Mouse (Mus musculus) forebrain, embryonic 13.5 days (tissue): ENCODE results near the gene Atp5l. TPM values are rescaled to one million over a fixed set of nuclear protein-coding genes. Genes with fewer than 3 reads are reported as not detected.

Source experiments
- ATAC-seq: fragments of 200-750 bp; cut with Nextera tagmentation; 2 replicates; pipeline ENCODE4 v1.8.0; 2017
- H3K27ac ChIP-seq: fragments of 300-500 bp; sonication (generic); 2 replicates; pipeline ENCODE4 v1.5.1; 2015; ENCODE audit warnings: inconsistent platforms, mild to moderate bottlenecking, moderate library complexity
- H3K27me3 ChIP-seq: fragments of 300-500 bp; sonication (generic); 2 replicates; pipeline ENCODE4 v1.6.1; 2015; ENCODE audit warnings: mild to moderate bottlenecking, inconsistent platforms
- H3K36me3 ChIP-seq: fragments of 300-500 bp; sonication (generic); 2 replicates; pipeline ENCODE4 v1.6.1; 2015; ENCODE audit warnings: mild to moderate bottlenecking, inconsistent platforms; ENCODE audit not compliant: poor library complexity, severe bottlenecking
- H3K4me1 ChIP-seq: fragments of 300-500 bp; sonication (generic); 2 replicates; pipeline ENCODE4 v1.6.1; 2015; ENCODE audit warnings: inconsistent platforms
- H3K4me2 ChIP-seq: fragments of 300-500 bp; sonication (generic); 2 replicates; pipeline ENCODE4 v1.6.1; 2015; ENCODE audit warnings: inconsistent platforms, mild to moderate bottlenecking, moderate library complexity
- H3K4me3 ChIP-seq: fragments of 300-500 bp; sonication (generic); 2 replicates; pipeline ENCODE4 v1.5.1; 2015; ENCODE audit warnings: mild to moderate bottlenecking, inconsistent platforms
- H3K9ac ChIP-seq: fragments of 300-500 bp; sonication (generic); 2 replicates; pipeline ENCODE4 v1.6.1; 2015; ENCODE audit warnings: mild to moderate bottlenecking, inconsistent platforms
- H3K9me3 ChIP-seq: fragments of 300-500 bp; sonication (generic); replicated peaks from 2 replicates; pipeline ENCODE4 v1.6.1; 2016; ENCODE audit warnings: inconsistent platforms
- WGBS: fragments of 180-500 bp; shearing (Covaris S2); methylation state at CpG from one replicate; pipeline ENCODE4 v1.1.7; 2015; 5-methylcytosine and 5-hydroxymethylcytosine counted together
- polyA plus RNA-seq: library from polyadenylated mRNA; unstranded; fragments of >200 nt; fragmentation: Nextera tagmentation; extraction: Ambion mirVana; gene quantifications from 2 replicates; pipeline ENCODE4 v1.2.1, GENCODE M21; 2015

The Atp5l gene
- polyA plus RNA-seq, 1 experiment from 2014 or later = 836 TPM

- H3K9ac ChIP-seq = no peak overlapping the region
- H3K27ac ChIP-seq = no peak overlapping the region
- no peak for ATAC-seq
- H3K27me3 ChIP-seq = 0 out of 2 replicates have a peak, but pooled peaks cover 8% of the 10 kb centered on the region
- H3K36me3 ChIP-seq = no peaks in the 10 kb centered on the region
- H3K4me1 ChIP-seq = no peaks in the 10 kb centered on the region
- no peak overlapping the region for H3K4me2 ChIP-seq
- H3K9me3 ChIP-seq = no peaks in the 10 kb centered on the region
- H3K4me3 ChIP-seq = no peak overlapping the region
- 40% methylated on average over 2 of the region's 2 CpGs for WGBS
Measured at GRCm38 (mm10) chr9:44890122-44890521, 30.4 kb downstream of the Atp5l start.

GRCm38 (mm10) chr9:44888114-44888624 lies 32.4 kb downstream of the Atp5l start:
- Histone ChIP-seq H3K4me2 (no peak overlapping the region), H3K27me3 (0 out of 2 replicates have a peak, but pooled peaks cover 8% of the 10 kb centered on the region), H3K4me1 (peaks cover 3% of the 10 kb centered on the region), H3K27ac (no peak overlapping the region), H3K9ac (no peak overlapping the region), H3K36me3 (no peaks in the 10 kb centered on the region), H3K4me3 (no peak overlapping the region), H3K9me3 (no peaks in the 10 kb centered on the region)
- ATAC-seq = no peak
- WGBS = 85% methylated on average over 7 of the region's 7 CpGs

DNA sequence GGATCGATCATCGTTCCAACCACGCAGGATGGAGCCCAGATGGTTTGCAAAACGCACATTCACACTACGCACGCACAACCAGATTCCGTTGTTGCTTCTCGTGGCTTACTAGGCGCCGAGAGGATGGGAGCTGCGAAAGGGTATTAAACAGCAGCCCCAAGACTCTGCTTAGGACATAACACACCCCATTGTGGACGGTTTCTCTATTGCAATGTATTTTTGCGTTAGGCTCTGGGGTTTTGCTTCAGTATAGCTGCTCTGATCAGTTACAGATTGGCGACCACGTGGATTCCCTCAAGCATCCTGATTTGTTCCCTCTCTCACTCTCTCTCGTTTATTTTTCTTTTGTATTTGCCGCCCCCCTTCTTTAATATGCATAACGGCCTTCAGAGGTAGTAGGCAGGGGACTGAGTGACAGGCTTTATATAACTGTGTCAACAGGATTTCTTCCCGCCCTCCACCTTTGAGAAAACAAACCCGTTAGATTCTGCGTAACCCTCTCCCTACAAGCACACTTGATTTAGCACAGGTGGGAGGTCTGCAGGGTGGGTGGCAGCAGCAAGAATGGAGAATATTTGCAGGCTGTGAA lies 37.5 kb downstream of the Atp5l start:
- Histone ChIP-seq H3K27ac (peak overlapping the region; percentile 100), H3K4me3 (peak overlapping the region; percentile 100), H3K4me2 (peak overlapping the region; percentile 95), H3K9ac (peak overlapping the region; percentile 84), H3K27me3 (no peaks in the 10 kb centered on the region), H3K9me3 (no peaks in the 10 kb centered on the region), H3K36me3 (no peaks in the 10 kb centered on the region), H3K4me1 (peaks cover 24% of the 10 kb centered on the region)
- under 1% methylated on average over 21 of the region's 21 CpGs for WGBS
- peak; percentile 17; the same call in 1 of the 2 replicates for ATAC-seq

GRCm38 (mm10) chr9:44882436-44882980 lies 38.0 kb downstream of the Atp5l start:
- Histone ChIP-seq H3K4me3 (peak overlapping the region; percentile 100), H3K4me1 (peaks cover 29% of the 10 kb centered on the region), H3K36me3 (0 out of 2 replicates have a peak, but pooled peaks cover 2% of the 10 kb centered on the region), H3K9ac (peak overlapping the region; percentile 84), H3K4me2 (peak overlapping the region; percentile 95), H3K27ac (peak overlapping the region; percentile 100), H3K27me3 (no peaks in the 10 kb centered on the region), H3K9me3 (no peaks in the 10 kb centered on the region)
- ATAC-seq = peak; percentile 60
- WGBS = under 1% methylated on average over 26 of the region's 27 CpGs

DNA sequence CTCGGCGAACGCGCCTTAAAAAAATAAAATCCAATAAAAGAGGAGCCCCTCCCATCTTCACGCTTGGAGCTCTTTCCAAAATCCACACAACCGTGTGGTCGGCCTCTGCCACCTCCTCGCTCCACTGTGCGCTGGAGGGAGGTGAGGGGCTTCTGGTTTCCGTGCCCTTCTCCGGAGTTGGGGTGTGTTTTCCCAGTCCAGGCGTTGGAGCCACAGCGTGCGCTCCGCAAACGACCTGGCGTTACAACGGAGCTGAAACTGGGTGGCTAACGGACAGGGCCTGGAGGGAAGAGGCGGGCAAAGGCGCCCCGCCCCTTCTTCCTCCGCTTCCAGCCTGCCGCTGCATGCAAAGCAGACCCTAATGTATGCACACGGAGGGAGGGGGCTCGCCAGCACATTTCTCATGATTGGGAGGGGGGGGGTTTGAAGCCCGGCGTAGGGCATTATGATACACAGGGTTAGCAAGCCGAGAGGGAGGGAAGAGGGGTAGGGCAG lies 38.6 kb downstream of the Atp5l start:
- no peaks in the 10 kb centered on the region for H3K27me3 ChIP-seq
- peak overlapping the region; percentile 100 for H3K4me3 ChIP-seq
- peak overlapping the region; percentile 95 for H3K4me2 ChIP-seq
- H3K4me1 ChIP-seq = peaks cover 34% of the 10 kb centered on the region
- ATAC-seq = peak; percentile 75
- peak overlapping the region; percentile 100 for H3K27ac ChIP-seq
- under 1% methylated on average over 27 of the region's 29 CpGs for WGBS
- 0 out of 2 replicates have a peak, but pooled peaks cover 6% of the 10 kb centered on the region for H3K36me3 ChIP-seq
- no peaks in the 10 kb centered on the region for H3K9me3 ChIP-seq
- H3K9ac ChIP-seq = peak overlapping the region; percentile 84

DNA sequence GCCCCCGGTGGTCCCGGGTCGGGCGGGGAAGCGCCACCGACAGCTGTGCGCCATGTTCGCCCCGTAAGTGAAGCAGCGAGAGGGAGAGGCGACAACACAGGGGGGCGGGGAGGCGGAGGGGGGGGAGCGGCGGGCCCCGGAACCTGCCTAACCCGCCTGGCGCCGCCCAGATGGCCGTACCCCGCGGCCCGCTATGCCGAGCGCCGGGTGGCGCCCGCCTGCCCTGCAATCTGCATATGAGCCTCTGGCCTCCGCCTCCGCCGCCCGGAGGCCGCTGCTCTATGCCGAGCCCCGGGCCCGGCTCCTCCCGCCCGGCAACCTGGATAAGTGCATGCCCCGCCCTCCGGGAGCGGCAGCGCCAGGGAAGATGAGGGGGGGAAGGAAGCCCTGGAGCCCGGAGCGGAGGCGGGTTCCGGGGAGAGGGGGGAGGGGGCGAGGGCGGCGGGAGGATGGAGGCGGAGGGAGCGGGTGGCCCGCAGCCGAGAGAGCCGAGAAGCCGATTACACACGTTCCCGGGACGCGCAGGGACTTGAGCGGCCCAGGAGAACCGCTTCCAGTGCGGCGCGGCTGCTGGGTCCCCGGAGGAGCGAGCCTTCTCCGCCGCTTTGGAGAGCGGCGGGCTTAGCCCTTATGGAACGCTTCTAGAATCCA lies 39.2 kb downstream of the Atp5l start, which contains the start of gene Kmt2a:
Gene Kmt2a, minus strand, starts transcription at position 76 of the 651 bp plus-strand sequence.
- peak within 1 kb of the TSS; percentile 100 for H3K27ac ChIP-seq
- H3K27me3 ChIP-seq = no peaks in the 10 kb centered on the region
- ATAC-seq = peak; percentile 68
- H3K4me3 ChIP-seq = peak within 1 kb of the TSS; percentile 100
- no peaks in the 10 kb centered on the region for H3K9me3 ChIP-seq
- under 1% methylated on average over 34 of the region's 71 CpGs for WGBS
- peaks cover 41% of the 10 kb centered on the region for H3K4me1 ChIP-seq
- peak within 1 kb of the TSS; percentile 96 for H3K9ac ChIP-seq
- 0 out of 2 replicates have a peak, but pooled peaks cover 6% of the 10 kb centered on the region for H3K36me3 ChIP-seq
- peak within 1 kb of the TSS; percentile 95 for H3K4me2 ChIP-seq

GRCm38 (mm10) chr9:44880309-44881081 lies 40.0 kb downstream of the Atp5l start:
- H3K9ac ChIP-seq = peak overlapping the region; percentile 96
- peak overlapping the region; percentile 90 for H3K4me2 ChIP-seq
- no peaks in the 10 kb centered on the region for H3K9me3 ChIP-seq
- no peaks in the 10 kb centered on the region for H3K27me3 ChIP-seq
- peak; percentile 19; the same call in 1 of the 2 replicates for ATAC-seq
- peak overlapping the region; percentile 100 for H3K4me3 ChIP-seq
- 0 out of 2 replicates have a peak, but pooled peaks cover 6% of the 10 kb centered on the region for H3K36me3 ChIP-seq
- H3K4me1 ChIP-seq = peaks cover 49% of the 10 kb centered on the region
- H3K27ac ChIP-seq = peak overlapping the region; percentile 100
- WGBS = under 1% methylated on average over 36 of the region's 44 CpGs

- ATAC-seq = no peak
- Histone ChIP-seq H3K4me3 (peak overlapping the region; percentile 100), H3K36me3 (0 out of 2 replicates have a peak, but pooled peaks cover 6% of the 10 kb centered on the region), H3K27ac (peak overlapping the region; percentile 100), H3K4me1 (peaks cover 56% of the 10 kb centered on the region), H3K4me2 (peak overlapping the region; percentile 90), H3K9ac (peak overlapping the region; percentile 96), H3K9me3 (no peaks in the 10 kb centered on the region), H3K27me3 (no peaks in the 10 kb centered on the region)
- WGBS = 0% methylated on average over 13 of the region's 13 CpGs
Measured at GRCm38 (mm10) chr9:44879694-44880271, 40.8 kb downstream of the Atp5l start.

DNA sequence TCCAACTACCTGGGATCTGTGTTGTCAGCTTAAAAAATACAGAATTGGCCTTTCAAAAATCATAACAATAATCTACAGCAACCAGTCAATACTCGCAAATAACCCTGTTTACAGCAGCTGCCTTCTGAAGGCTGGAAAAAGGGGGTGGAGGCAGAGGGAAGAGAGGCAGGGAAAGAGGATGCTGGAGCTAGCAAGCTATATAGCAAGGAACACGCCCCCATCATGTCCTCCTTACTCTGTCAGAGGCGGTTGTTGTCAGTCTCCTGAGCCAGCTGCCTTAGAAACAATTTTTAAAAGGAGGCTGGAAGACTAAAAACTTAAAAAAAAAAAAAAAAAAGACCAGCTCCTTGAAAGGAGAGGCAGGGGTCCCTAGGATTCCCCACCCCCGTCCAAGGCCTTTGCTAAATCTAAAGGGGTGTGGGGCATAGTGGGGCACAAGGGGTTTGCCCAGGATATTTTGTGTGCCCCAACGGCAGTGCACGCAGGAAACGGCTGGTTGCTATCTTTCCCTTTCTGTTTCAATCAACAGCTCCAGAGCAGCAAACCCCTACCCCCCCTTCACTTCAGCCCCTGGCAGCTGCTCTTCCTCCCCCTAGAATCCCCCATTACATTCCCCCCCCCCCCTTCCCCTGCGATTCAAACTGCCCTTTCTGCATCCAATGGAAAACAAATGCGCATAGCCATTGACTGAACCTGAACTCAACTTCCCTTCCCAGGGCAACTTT lies 41.6 kb downstream of the Atp5l start:
- Histone ChIP-seq H3K4me2 (peak overlapping the region; percentile 90), H3K27me3 (no peaks in the 10 kb centered on the region), H3K9ac (peak overlapping the region; percentile 96), H3K4me1 (peaks cover 64% of the 10 kb centered on the region), H3K27ac (peak overlapping the region; percentile 100), H3K9me3 (no peaks in the 10 kb centered on the region), H3K4me3 (peak overlapping the region; percentile 100), H3K36me3 (0 out of 2 replicates have a peak, but pooled peaks cover 6% of the 10 kb centered on the region)
- ATAC-seq = no peak
- 13% methylated on average over 9 of the region's 9 CpGs for WGBS

DNA sequence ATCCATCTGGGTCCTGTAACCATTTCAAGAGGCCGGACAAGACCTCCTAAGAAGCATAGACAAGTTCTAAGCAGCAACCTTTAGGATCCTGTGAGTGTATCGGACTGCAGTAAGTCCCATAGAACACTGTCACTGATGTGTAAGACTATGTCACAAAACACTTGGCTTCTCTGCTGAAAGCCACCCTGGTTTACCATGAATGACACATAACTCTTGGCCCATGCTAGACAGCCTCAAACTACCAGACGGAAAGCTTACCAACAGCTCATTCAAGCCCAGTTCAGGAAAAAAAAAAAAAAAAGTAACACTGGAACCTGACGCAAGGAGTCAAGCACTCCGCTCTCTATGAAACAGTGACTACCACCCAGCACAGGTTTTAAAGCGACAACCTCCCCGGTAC lies 42.9 kb downstream of the Atp5l start:
- Histone ChIP-seq H3K36me3 (0 out of 2 replicates have a peak, but pooled peaks cover 6% of the 10 kb centered on the region), H3K9ac (no peak overlapping the region)

More for the DNA sequence above, 42.9 kb downstream of the Atp5l start:
- no peak overlapping the region for H3K4me3 ChIP-seq
- H3K4me1 ChIP-seq = peaks cover 73% of the 10 kb centered on the region
- no peaks in the 10 kb centered on the region for H3K27me3 ChIP-seq
- H3K9me3 ChIP-seq = no peaks in the 10 kb centered on the region
- no peak overlapping the region for H3K27ac ChIP-seq
- peak overlapping the region; percentile 90 for H3K4me2 ChIP-seq
- no peak for ATAC-seq
- 91% methylated on average over 7 of the region's 7 CpGs for WGBS
